Mouse (Mus musculus) brain, embryonic 18.5 days (tissue): ENCODE data around the gene Tubgcp2.

Experiments used
- DNase-seq: peaks from one replicate; pipeline ENCODE4 v3.0.0-alpha.2; 2012; ENCODE audit warnings: low read depth, low spot score

Tubgcp2 gene

DNA sequence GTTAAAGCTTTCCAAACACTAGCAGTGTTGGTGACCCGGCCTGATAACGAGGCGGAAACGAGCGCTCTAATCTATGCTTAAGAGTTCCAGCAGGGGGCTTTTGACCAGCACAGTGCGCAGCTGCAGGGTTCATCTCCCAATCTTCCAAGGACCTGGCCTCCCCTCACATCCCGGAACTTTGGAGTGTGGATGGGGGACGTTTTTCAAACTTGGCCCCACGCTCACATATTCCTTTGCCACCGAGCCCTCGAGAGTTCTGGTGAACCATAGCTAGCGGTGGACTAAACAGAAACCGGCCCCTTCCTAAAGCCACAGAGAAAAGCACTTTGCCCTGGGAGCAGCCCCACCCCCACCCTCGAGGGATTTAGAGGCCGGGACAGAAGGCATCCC, 86.6 kb downstream of the Tubgcp2 start:
- DNase-seq = no peak

DNA sequence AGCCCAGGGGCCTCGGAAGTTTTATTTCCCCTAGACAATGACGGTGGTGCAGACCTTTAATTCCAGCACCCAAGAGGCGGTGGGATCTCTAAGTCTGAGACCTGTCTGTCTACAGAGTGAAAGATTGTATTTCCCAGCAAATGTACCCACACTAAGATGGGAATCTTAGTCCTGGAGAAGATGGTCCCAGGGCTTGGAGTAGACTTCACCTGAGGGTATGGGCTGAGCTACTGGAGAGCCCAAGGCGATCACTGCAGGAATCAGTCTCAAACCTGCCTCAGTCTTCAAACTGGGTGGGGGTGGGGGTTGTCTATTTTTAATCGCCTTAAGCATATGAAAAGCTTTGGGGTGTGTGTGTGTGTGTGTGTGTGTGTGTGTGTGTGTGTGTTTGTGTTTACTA, 90.4 kb downstream of the Tubgcp2 start:
- DNase-seq = no peak
